Mouse (Mus musculus) CD4-positive, CD25-positive, alpha-beta regulatory T cell, adult 2 months (primary cell): ENCODE results near the gene Lyrm4.
A peak's percentile ranks its signal among the peaks of the same experiment; 100 is the strongest.
"Not testable (repeated sequence)": the region's sequence is repeated elsewhere in the genome, so short reads cannot be mapped to it uniquely, and the experiment has no call there.

Source experiments
- DNase-seq: peaks from one replicate; pipeline ENCODE4 v3.0.0-alpha.2; 2012; ENCODE audit warnings: low read depth, low spot score

The Lyrm4 gene

GRCm38 (mm10) chr13:35995696-35996426 is 121.5 kb downstream of the Lyrm4 start:
- no peak for DNase-seq

DNA sequence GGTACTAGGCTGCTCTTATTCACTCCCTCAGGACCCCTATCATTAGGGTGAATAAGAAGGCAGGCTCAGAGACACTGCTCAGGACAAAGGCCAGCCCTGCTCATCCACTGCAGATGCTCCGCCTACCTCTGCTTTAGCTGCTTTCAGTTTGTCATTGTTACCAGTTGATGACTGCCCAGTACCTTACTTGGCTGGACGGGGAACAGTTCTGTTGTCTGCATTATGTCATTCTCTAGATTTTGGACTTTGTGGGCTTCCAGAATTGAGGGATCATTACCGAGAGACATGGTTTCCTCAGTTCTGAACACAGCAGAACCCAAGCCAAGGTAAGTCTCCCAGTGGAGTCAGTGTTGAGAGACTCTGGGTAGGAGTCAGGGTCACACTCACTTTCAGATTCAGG is 122.1 kb downstream of the Lyrm4 start:
- DNase-seq = no peak

DNA sequence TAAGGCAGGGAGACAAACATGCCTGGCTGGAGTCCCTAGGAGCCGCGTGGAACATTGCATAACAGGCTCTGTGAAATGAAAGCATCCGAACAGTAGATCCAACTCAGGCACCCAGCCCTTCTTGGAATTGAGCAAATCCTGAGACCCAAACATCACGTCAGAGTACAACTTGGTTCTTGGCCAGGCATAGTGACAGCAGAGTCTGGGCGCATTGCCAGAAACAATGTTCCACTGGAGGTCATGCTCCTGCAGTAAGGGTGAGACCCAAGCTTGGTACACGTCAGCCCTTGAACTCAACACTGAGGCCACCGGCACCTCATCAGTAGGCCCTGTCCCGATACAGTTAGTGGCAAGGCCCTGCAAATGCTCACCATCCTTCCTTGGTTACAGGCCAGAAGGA is 123.3 kb downstream of the Lyrm4 start:
- DNase-seq = no peak

GRCm38 (mm10) chr13:35991185-35991584 is 126.1 kb downstream of the Lyrm4 start:
- not testable (repeated sequence) for DNase-seq

- no peak for DNase-seq
These were observed 128.0 kb downstream of the Lyrm4 start for GRCm38 (mm10) chr13:35989329-35989728.

DNA sequence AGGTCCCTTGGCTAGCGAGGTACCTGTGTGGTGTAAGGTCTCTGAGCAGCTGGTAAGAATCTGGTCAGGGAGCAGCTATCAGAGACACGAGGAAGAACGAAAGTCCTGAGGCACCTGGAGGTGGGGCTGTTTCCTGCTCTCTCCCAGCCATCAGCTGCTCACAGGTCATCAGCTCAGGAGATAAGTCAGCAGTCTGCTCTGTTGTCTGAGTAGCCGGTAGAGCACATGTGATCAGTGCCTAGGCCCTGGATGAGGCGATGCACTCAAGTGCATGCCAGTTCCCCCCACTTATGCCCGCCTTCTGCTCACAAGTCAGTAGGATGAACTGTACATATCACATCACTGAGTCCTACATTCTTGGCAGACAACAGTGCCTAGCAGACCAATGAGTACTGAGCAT is 134.3 kb downstream of the Lyrm4 start:
- no peak for DNase-seq

GRCm38 (mm10) chr13:35980471-35980870 is 136.9 kb downstream of the Lyrm4 start:
- no peak for DNase-seq

DNA sequence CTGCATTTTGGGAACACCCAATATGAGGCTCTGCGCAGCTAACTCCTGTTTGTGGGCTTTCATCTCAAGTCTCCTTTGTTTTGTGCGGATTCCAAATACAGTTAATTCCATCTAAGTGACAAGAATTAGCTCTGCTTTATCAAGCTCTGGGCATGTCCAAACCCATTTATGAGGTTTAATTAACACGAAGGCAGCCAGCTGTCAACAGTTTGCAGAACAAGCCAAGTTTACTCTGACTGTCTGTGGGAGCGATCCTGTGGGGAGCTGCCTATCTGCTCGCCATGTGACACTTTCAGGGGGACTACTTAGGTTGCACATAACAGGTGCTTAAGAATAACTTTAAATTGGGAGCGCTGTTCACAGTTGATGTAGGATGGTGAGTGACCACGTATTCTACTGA is 140.4 kb downstream of the Lyrm4 start:
- DNase-seq = no peak

DNA sequence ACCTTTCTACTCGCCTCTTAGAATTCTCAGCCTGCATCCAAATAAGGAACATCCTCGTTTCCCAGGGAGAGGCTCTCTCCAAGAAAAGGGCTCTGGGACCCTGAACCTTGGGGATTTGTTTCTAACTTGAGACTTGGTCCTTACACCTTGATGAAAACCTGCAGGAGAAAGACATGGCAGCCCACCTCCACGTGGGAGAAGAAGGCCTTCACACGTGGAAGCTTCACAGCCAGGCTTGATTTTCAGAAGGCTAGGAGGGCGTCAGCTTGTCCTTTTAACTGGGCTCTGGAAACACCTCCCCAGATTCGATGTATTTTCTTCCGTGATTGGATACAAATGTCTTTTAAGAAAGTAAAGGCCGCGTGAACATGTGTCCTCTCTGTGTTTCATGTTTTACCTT is 147.5 kb downstream of the Lyrm4 start:
- no peak for DNase-seq

DNA sequence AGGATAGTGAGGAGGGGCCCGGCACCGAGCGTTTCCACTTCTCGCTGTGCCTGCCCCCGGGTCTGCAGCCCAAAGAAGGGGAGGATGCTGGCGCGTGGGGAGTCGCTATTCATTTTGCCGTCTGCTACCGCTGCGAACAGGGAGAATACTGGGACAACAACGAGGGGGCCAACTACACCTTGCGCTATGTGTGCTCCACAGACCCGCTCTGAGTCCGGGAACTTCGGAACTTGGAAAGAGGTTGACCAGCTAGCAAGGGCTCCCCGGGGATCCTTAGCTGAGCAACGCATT is 147.9 kb downstream of the Lyrm4 start:
- DNase-seq = no peak

DNA sequence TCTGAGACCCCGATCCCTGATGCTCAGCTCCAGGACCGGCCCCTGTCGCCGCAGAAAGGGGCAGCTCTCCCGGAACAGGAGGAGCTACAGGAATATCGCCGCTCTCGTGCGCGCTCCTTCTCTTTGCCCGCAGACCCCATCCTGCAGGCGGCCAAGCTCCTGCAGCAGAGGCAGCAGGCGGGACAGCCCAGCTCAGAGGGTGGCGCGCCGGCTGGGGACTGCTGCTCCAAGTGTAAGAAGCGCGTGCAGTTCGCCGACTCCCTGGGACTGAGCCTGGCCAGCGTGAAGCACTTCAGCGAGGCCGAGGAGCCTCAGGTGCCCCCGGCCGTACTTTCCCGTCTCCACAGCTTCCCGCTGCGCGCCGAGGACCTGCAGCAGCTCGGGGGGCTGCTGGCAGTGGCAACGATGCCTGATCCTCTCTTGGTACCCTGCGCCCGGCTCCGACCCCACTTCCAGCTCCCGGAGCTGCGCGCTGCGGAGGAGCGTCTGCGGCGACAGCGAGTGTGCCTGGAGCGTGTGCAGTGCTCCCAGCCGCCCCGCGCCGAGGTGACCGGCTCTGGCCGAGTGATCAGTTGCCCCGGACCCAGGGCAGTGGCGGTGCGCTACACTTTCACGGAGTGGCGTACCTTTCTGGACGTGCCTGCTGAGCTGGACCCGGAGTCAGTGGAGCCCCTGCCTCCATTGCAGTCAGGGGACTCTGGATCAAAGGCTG is 148.5 kb downstream of the Lyrm4 start:
- DNase-seq = no peak

GRCm38 (mm10) chr13:35968131-35968718 is 149.1 kb downstream of the Lyrm4 start:
- no peak for DNase-seq

- no peak for DNase-seq
These were observed 149.6 kb downstream of the Lyrm4 start for GRCm38 (mm10) chr13:35967690-35968089.

DNA sequence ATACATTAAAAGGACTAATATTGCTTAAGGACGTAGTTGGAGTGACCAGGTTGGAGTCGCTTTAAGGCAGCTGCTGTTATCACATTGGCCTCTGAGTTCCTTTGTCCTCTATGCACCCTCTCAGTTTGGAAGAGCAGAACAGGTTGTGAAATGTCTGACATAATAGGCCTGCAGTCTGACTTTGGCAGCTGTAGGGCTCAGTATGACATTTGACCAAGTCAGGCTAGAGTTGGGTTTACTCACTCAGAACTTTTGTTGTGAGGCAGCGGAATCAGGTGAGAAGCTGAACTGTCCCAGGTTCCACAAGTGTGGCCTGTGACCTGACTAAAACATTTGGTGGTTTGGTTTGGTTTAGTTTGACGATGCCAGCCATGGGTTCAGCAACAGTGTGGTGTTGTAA is 153.7 kb downstream of the Lyrm4 start:
- DNase-seq = no peak

DNA sequence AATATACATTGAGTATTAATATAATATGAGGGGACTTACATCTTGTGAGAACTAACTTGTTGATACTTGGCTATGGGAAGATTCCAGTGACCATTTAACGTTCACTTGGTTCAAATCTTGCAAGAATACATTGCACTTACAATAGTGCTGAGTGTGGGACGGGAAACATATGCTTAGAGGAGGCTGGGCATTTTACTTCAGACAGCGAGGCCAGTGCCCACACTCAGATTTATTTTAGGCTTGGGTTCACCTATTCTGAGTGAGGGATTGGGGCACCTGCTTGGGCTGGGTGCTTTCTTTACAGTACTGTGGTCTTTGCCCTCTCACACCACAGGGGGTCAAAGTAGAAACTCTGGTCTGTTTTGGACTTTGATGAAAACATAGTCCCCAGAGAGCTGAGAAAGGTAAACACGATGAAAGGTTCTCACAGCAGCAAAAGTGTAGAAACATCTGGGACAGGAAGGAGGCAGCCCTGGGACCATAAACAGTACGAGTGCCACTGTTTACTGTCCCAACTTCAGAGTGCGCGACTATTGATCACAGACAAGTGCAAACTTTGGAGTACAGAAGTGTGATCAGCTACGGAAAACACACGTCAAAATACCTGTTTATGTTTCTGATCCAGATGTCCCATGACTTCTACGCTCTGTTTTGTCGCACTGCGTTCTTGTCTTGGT is 157.8 kb downstream of the Lyrm4 start:
- DNase-seq = no peak

DNA sequence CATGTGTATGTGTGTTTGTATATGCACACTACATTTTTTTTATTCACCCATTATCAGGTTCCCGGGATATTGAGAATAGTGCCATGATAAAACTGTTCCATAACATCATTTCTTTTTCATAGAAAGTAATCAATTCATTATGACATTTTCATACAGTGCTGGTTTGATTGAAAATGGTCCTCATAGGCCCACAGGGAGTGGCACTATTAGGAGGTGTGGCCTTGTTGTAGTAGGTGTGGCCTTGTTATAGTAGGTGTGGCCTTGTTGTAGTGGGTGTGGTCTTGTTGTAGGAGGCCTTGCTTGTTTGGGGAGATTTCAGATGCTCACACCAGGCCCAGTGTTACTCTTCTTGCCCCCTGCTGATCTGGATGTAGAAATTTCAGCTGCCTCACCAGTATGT is 158.8 kb downstream of the Lyrm4 start, which contains the start of gene Ppp1r3g:
Ppp1r3g (plus strand) TSS at position 301 of the 400 bp plus-strand sequence.
- no peak for DNase-seq

DNA sequence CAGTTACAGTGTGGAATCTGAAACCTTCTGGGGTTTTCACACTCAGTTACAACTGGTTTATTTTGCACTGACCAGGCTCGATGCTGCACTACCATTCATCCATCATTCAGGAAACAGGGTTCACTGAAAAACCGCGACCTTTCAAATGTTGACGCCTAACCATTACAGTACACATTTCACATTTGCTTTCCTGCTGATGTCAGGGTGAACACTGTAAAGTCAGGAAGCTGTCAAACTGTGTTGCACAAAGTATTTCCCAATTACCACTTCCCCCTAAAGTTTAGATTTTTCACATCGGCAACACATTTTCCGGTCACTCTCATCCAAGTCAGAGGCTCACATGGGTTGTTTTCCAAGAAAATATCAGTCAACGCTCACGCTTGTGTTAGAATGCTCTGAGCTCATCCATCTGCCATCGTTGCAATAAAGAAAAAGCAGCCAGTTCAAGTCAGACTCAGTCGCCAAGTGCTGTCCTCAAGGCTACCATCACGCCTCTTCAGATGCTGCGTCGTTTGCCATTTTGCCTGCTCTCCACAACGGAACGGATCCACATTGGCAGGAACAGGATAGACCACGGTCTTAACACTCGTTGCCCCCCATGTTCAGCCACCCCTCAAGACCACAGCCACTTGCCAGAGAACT is 167.4 kb downstream of the Lyrm4 start:
- DNase-seq = no peak

GRCm38 (mm10) chr13:35947354-35948000 is 169.8 kb downstream of the Lyrm4 start:
- peak; percentile 82 for DNase-seq

DNA sequence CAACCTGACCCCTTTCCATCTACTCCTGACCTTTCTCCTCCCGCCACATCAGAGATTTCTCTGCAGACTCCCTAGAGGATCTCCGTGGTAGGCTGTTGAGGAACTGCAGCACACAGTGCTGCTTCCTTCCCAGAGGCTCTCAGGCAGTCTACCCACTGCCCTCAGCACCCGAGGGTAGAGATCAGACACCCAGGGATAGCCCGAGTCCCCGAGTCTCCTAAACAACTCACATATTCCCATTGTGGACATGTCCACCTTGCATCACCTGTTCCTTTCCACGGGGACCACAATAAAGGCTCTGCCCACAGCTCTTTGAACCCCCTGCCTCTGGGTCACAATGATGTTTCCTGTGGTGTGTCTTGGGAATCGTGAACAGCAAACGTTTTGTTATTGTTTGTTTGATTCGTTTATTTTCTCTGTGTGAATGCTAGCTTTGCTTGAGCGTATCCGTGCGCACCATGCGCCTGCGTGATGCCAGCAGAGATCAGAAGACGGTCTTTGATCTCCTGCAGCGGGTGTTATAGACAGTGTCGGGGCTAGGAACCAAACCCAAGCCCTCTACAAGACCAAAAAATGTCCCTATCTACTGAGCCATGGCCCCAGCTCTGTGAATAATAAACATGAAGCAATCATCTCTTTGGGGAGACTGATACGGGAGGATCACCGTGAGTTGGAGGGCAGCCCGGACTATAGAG is 170.5 kb downstream of the Lyrm4 start:
- no peak for DNase-seq

GRCm38 (mm10) chr13:35940934-35941333 is 176.4 kb downstream of the Lyrm4 start:
- no peak for DNase-seq
